Comparison of ENCODE assay signal across 19 mouse cellular contexts in the genomic region with DNA sequence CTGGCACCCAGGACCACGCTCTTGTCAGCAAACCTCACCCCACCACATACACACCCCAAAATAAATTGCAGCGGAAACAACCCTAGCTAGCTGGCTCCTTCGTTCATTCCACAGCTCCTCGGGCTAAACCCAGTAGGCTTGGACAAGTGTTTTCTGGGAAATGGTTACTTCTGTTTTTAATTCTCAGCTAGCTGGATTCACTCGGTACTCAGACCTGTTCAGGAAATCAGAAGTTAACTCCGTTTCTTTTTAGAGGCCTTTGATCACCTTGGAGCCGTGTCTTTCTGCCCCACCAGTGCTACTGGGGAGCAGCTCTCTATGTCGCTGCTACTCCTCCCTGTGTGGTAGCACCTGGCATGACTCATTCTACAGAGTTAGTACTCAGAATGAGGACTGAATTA. TPM values are rescaled to one million over a fixed set of nuclear protein-coding genes. Genes with fewer than 3 reads are reported as not detected.
DNase-seq lines count a peak whose midpoint lies in the region; ATAC-seq and TF ChIP-seq lines count a peak whose summit lies in the region.
"Had no signal": no experiment of that assay in that cellular context is flagged by ENCODE, and none has a peak within 500 bp of the region (broad histone marks: within the 10 kb centered on the region; RNA-seq: fewer than 3 reads in every experiment).

No protein-coding gene starts in this region.

- no peak overlapping the region for H3K4me3 ChIP-seq in testis, adult 2 months (ENCODE audit: control insufficient read depth, low read depth, low read length)
- no peak overlapping the region for H3K4me3 ChIP-seq in liver, postnatal 0 days (ENCODE audit: low read depth, low read length)
- H3K4me3 ChIP-seq in hindbrain, postnatal 0 days (ENCODE audit: low read length): no peak overlapping the region
- H3K4me3 ChIP-seq: hindbrain, embryonic 15.5 days; lung, embryonic 15.5 days had no signal

- peak overlapping the region; percentile 58; the same call in 1 of the 2 replicates for H3K9ac ChIP-seq in liver, postnatal 0 days (replicated peaks)
- no peak overlapping the region for H3K9ac ChIP-seq in hindbrain, postnatal 0 days (replicated peaks; ENCODE audit: low read length)
- H3K9ac ChIP-seq: forebrain, postnatal 0 days; hindbrain, embryonic 15.5 days; lung, embryonic 15.5 days had no signal

- ATAC-seq in frontal cortex, adult (ENCODE audit: low TSS enrichment): peak; percentile 86
- no peak for ATAC-seq in liver, postnatal 0 days
- no peak for ATAC-seq in hindbrain, postnatal 0 days
- ATAC-seq: forebrain, postnatal 0 days had no signal

- no peak for TF ChIP-seq EP300 in liver, postnatal 0 days (IDR thresholded peaks at IDR 0.05; ENCODE audit: low read depth)

- H3K9me3 ChIP-seq in liver, postnatal 0 days (ENCODE audit: low read length): no peaks in the 10 kb centered on the region
- no peaks in the 10 kb centered on the region for H3K9me3 ChIP-seq in hindbrain, postnatal 0 days (ENCODE audit: low read length)
- H3K9me3 ChIP-seq: hindbrain, embryonic 15.5 days; lung, embryonic 15.5 days had no signal

- TF ChIP-seq CTCF in testis, adult 2 months (IDR thresholded peaks at IDR 0.05; ENCODE audit: control insufficient read depth, insufficient read depth, insufficient replicate concordance, low read depth, low read length): no peak
- no peak for TF ChIP-seq CTCF in liver, postnatal 0 days (IDR thresholded peaks at IDR 0.05; ENCODE audit: low read depth)
- no peak for TF ChIP-seq CTCF in hindbrain, postnatal 0 days (IDR thresholded peaks at IDR 0.05; ENCODE audit: low read depth)

- H3K36me3 ChIP-seq in testis, adult 2 months (ENCODE audit: control insufficient read depth, insufficient read depth, low read length): no peaks in the 10 kb centered on the region
- no peaks in the 10 kb centered on the region for H3K36me3 ChIP-seq in liver, postnatal 0 days (replicated peaks; ENCODE audit: insufficient read depth, low read length)
- H3K36me3 ChIP-seq in hindbrain, postnatal 0 days (ENCODE audit: insufficient read depth, low read length): no peaks in the 10 kb centered on the region
- H3K36me3 ChIP-seq: hindbrain, embryonic 15.5 days; lung, embryonic 15.5 days had no signal

- no peak for TF ChIP-seq POLR2A in testis, adult 2 months (IDR thresholded peaks at IDR 0.05; ENCODE audit: control insufficient read depth, low read depth, low read length)

- intact Hi-C loops in left cerebral cortex, postnatal 4 days (cut with DNase I): no loop called here

- H3K27me3 ChIP-seq in testis, adult 2 months (ENCODE audit: control insufficient read depth, insufficient read depth, low read length): no peaks in the 10 kb centered on the region
- H3K27me3 ChIP-seq in liver, postnatal 0 days (ENCODE audit: insufficient read depth, low read length): no peaks in the 10 kb centered on the region
- H3K27me3 ChIP-seq in hindbrain, postnatal 0 days (ENCODE audit: insufficient read depth, low read length): no peaks in the 10 kb centered on the region
- H3K27me3 ChIP-seq: hindbrain, embryonic 15.5 days; lung, embryonic 15.5 days had no signal

- H3K4me1 ChIP-seq in testis, adult 2 months (ENCODE audit: control insufficient read depth, insufficient read depth, low read length): 0 out of 2 replicates have a peak, but pooled peaks cover 6% of the 10 kb centered on the region
- peaks cover 57% of the 10 kb centered on the region for H3K4me1 ChIP-seq in liver, postnatal 0 days (ENCODE audit: insufficient read depth)
- no peaks in the 10 kb centered on the region for H3K4me1 ChIP-seq in hindbrain, postnatal 0 days (ENCODE audit: insufficient read depth, low read length)
- H3K4me1 ChIP-seq: hindbrain, embryonic 15.5 days had no signal

- no peak overlapping the region for H3K4me2 ChIP-seq in liver, postnatal 0 days (ENCODE audit: low read depth, low read length)
- no peak overlapping the region for H3K4me2 ChIP-seq in hindbrain, postnatal 0 days (ENCODE audit: low read depth, low read length)
- H3K4me2 ChIP-seq: hindbrain, embryonic 15.5 days; lung, embryonic 15.5 days had no signal

- 68% methylated on average over 8 of the region's 8 CpGs for WGBS in liver, postnatal 0 days (ENCODE audit: insufficient replicate concordance)
- 80% methylated on average over 8 of the region's 8 CpGs for WGBS in hindbrain, postnatal 0 days

- DNase-seq in frontal cortex, postnatal 36 days (ENCODE audit: low spot score in 2 of 2): no peak
- DNase-seq in testis, postnatal 10 days (ENCODE audit: low spot score): no peak
- DNase-seq in liver, postnatal 0 days: no peak
- DNase-seq in hindbrain, postnatal 0 days (ENCODE audit: low spot score): no peak
- no peak for DNase-seq in gastrocnemius, postnatal 4 days (ENCODE audit: low spot score in 2 of 2)
- DNase-seq in left cerebral cortex, postnatal 4 days: no peak
- DNase-seq: adrenal gland, postnatal 25 days; forebrain, postnatal 0 days; gastrocnemius, postnatal 14 days; heart, postnatal 14 days had no signal

- H3K27ac ChIP-seq in testis, adult 2 months (ENCODE audit: control insufficient read depth, insufficient read depth, low read depth, low read length): peak overlapping the region; percentile 68
- peak overlapping the region; percentile 94 for H3K27ac ChIP-seq in liver, postnatal 0 days (ENCODE audit: low read depth)
- no peak overlapping the region for H3K27ac ChIP-seq in hindbrain, postnatal 0 days
- H3K27ac ChIP-seq: hindbrain, embryonic 15.5 days; lung, embryonic 15.5 days had no signal

RNA-seq across cellular contexts. Expression of gene Il10rb, which starts 37.2 kb away (rescaled TPM):
- polyA plus RNA-seq in testis, adult 2 months (2012; rRNA removed): 6.4 and 7.2 TPM in 2 replicates
- 25.5 and 26.4 TPM in 2 replicates for polyA plus RNA-seq in liver, postnatal 0 days (2015; fragmentation: Nextera tagmentation; extraction: Ambion mirVana)
- 4.2 and 7.1 TPM in 2 replicates for total RNA-seq in hindbrain, postnatal 0 days (2014; rRNA removed)
- polyA plus RNA-seq in hindbrain, postnatal 0 days (2015; fragmentation: Nextera tagmentation; extraction: Ambion mirVana): 14.6 and 14.8 TPM in 2 replicates
- 10 to 100 TPM; 26.3 to 27.4 TPM for total RNA-seq in gastrocnemius, postnatal 4 days (2021)
- 1 to 10 TPM; 7.0 to 7.8 TPM for total RNA-seq in left cerebral cortex, postnatal 4 days (2021)

RNA-seq across cellular contexts. Expression of gene Ifnar1, which starts 41.8 kb away (rescaled TPM):
- polyA plus RNA-seq in testis, adult 2 months (2012; rRNA removed): 6.7 and 7.9 TPM in 2 replicates
- polyA plus RNA-seq in liver, postnatal 0 days (2015; fragmentation: Nextera tagmentation; extraction: Ambion mirVana): 16.3 and 16.6 TPM in 2 replicates
- 53.1 and 60.5 TPM in 2 replicates for total RNA-seq in hindbrain, postnatal 0 days (2014; rRNA removed)
- polyA plus RNA-seq in hindbrain, postnatal 0 days (2015; fragmentation: Nextera tagmentation; extraction: Ambion mirVana): 33.6 and 34.1 TPM in 2 replicates
- 10 to 100 TPM; 61.8 to 63.4 TPM for total RNA-seq in gastrocnemius, postnatal 4 days (2021)
- total RNA-seq in left cerebral cortex, postnatal 4 days (2021): 10 to 100 TPM; 83.8 to 92.7 TPM

RNA-seq across cellular contexts. Expression of gene Gm21970, which starts 51.7 kb away (rescaled TPM):
- polyA plus RNA-seq in testis, adult 2 months (2012; rRNA removed): not detected in 2 replicates
- polyA plus RNA-seq in liver, postnatal 0 days (2015; fragmentation: Nextera tagmentation; extraction: Ambion mirVana): not detected in 2 replicates
- not detected in 2 replicates for total RNA-seq in hindbrain, postnatal 0 days (2014; rRNA removed)
- polyA plus RNA-seq in hindbrain, postnatal 0 days (2015; fragmentation: Nextera tagmentation; extraction: Ambion mirVana): not detected in 2 replicates
- not detected for total RNA-seq in gastrocnemius, postnatal 4 days (2021)
- not detected for total RNA-seq in left cerebral cortex, postnatal 4 days (2021)
- total RNA-seq: adrenal gland, postnatal 25 days; forebrain, postnatal 0 days; gastrocnemius, postnatal 14 days; heart, postnatal 14 days; left cerebral cortex, postnatal 25 days; MEL had no signal
- polyA plus RNA-seq: cortical plate, adult 2 months; forebrain, postnatal 0 days; hindbrain, embryonic 15.5 days; kidney, embryonic 14.5 days; lung, embryonic 15.5 days; neural tube, embryonic 14.5 days had no signal
